Mouse (Mus musculus) cerebellum, adult 2 months (tissue): ENCODE results near the gene Mdp1. TPM values are rescaled to one million over a fixed set of nuclear protein-coding genes. Genes with fewer than 3 reads are reported as not detected.

Experiments
- DNase-seq, 2 experiments: peaks; one replicate each; pipeline ENCODE4 v3.0.0; 2021
- H3K27ac ChIP-seq: fragments of 200-500 bp; 2 replicates; pipeline ENCODE4 v1.5.1; 2012; ENCODE audit warnings: low read length, control low read depth, inconsistent platforms; ENCODE audit not compliant: insufficient read depth
- H3K27me3 ChIP-seq: fragments of 200-500 bp; 2 replicates; pipeline ENCODE4 v1.6.1; 2012; ENCODE audit warnings: inconsistent platforms, mild to moderate bottlenecking, low read length, moderate library complexity; ENCODE audit not compliant: control insufficient read depth, insufficient read depth
- H3K4me1 ChIP-seq: fragments of 200-500 bp; 2 replicates; pipeline ENCODE4 v1.6.1; 2011; ENCODE audit warnings: low read length; ENCODE audit not compliant: control insufficient read depth, insufficient read depth
- H3K4me3 ChIP-seq: fragments of 200-500 bp; replicated peaks from 2 replicates; pipeline ENCODE3; 2011; ENCODE audit warnings: mild to moderate bottlenecking, low read depth, low read length, control low read depth; ENCODE audit not compliant: insufficient read depth
- CTCF ChIP-seq: fragments of 200-500 bp; IDR thresholded peaks from 2 replicates; pipeline ENCODE4 v1.5.1; 2011; ENCODE audit warnings: low read depth, mild to moderate bottlenecking, control low read depth, low read length, moderate library complexity, borderline replicate concordance; ENCODE audit not compliant: insufficient read depth
- POLR2A ChIP-seq: fragments of 200-500 bp; IDR thresholded peaks from 2 replicates; pipeline ENCODE4 v1.6.1; 2011; ENCODE audit warnings: low read length, control low read depth, borderline replicate concordance; ENCODE audit not compliant: insufficient read depth
- WGBS: fragments of 180-500 bp; shearing (Covaris S2); methylation state at CpG from one replicate; pipeline ENCODE4 v1.1.7; 2018; 5-methylcytosine and 5-hydroxymethylcytosine counted together
- polyA plus RNA-seq: library from polyadenylated mRNA; depleted of rRNA; stranded (reverse); fragments of >200 nt; gene quantifications from 2 replicates; pipeline ENCODE4 v1.2.3, GENCODE M21; 2012

Gene Mdp1
- polyA plus RNA-seq, 1 experiment = 44.9 TPM

GRCm38 (mm10) chr14:55682118-55682493 lies 21.8 kb upstream of the Mdp1 start:
- Histone ChIP-seq H3K4me3 (peak overlapping the region; percentile 75), H3K4me1 (peaks cover 4% of the 10 kb centered on the region; the same call in 1 of the 2 replicates), H3K27ac (no peak overlapping the region), H3K27me3 (no peaks in the 10 kb centered on the region)
- WGBS = 3% methylated on average over 3 of the region's 3 CpGs
- TF ChIP-seq CTCF (no peak), POLR2A (no peak)
- no peak for DNase-seq

- Histone ChIP-seq H3K4me3 (peak within 1 kb of the TSS; percentile 75), H3K4me1 (peaks cover 4% of the 10 kb centered on the region; the same call in 1 of the 2 replicates), H3K27me3 (no peaks in the 10 kb centered on the region), H3K27ac (peak within 1 kb of the TSS; percentile 27; the same call in 1 of the 2 replicates)
- TF ChIP-seq CTCF (peak; percentile 74), POLR2A (peak; percentile 31; the same call in 1 of the 2 replicates)
- WGBS = under 1% methylated on average over 66 of the region's 66 CpGs
- DNase-seq = peak; percentile 96 to 97
Observed at GRCm38 (mm10) chr14:55681160-55682117, 21.1 kb upstream of the Mdp1 start, which contains the start of gene Tinf2. TSS of gene Tinf2 (minus strand) at chr14:55681820.

GRCm38 (mm10) chr14:55677615-55678014 lies 17.3 kb upstream of the Mdp1 start:
- Histone ChIP-seq H3K4me1 (peaks cover 4% of the 10 kb centered on the region; the same call in 1 of the 2 replicates), H3K4me3 (no peak overlapping the region), H3K27me3 (no peaks in the 10 kb centered on the region), H3K27ac (no peak overlapping the region)
- no peak for DNase-seq
- 77% methylated on average over 4 of the region's 4 CpGs for WGBS
- TF ChIP-seq CTCF = no peak
- TF ChIP-seq POLR2A = no peak

GRCm38 (mm10) chr14:55672741-55673060 lies 12.4 kb upstream of the Mdp1 start:
- H3K4me1 ChIP-seq = no peaks in the 10 kb centered on the region; the same call in 1 of the 2 replicates
- no peaks in the 10 kb centered on the region for H3K27me3 ChIP-seq
- H3K27ac ChIP-seq = no peak overlapping the region
- TF ChIP-seq POLR2A = no peak
- TF ChIP-seq CTCF = no peak
- DNase-seq = no peak
- WGBS = 62% methylated on average over 7 of the region's 7 CpGs
- no peak overlapping the region for H3K4me3 ChIP-seq

- WGBS = under 1% methylated on average over 38 of the region's 38 CpGs
- Histone ChIP-seq H3K4me1 (no peaks in the 10 kb centered on the region; the same call in 1 of the 2 replicates), H3K27me3 (no peaks in the 10 kb centered on the region), H3K4me3 (peak within 1 kb of the TSS; percentile 93), H3K27ac (peak within 1 kb of the TSS; percentile 89)
- peak; percentile 94 to 95 for DNase-seq
- no peak for TF ChIP-seq CTCF
- peak; percentile 77 for TF ChIP-seq POLR2A
Observed at GRCm38 (mm10) chr14:55671833-55672740, 11.8 kb upstream of the Mdp1 start, which contains the start of the genes Gmpr2 and Nedd8. TSS of gene Gmpr2 (plus strand) at chr14:55671941. TSS of gene Nedd8 (minus strand) at chr14:55672124.

GRCm38 (mm10) chr14:55671486-55671832 lies 11.2 kb upstream of the Mdp1 start:
- peak overlapping the region; percentile 89 for H3K27ac ChIP-seq
- no peak for DNase-seq
- H3K4me1 ChIP-seq = no peaks in the 10 kb centered on the region; the same call in 1 of the 2 replicates
- peak overlapping the region; percentile 93 for H3K4me3 ChIP-seq
- no peaks in the 10 kb centered on the region for H3K27me3 ChIP-seq
- WGBS = under 1% methylated on average over 12 of the region's 12 CpGs
- TF ChIP-seq POLR2A (no peak), CTCF (no peak)

GRCm38 (mm10) chr14:55660636-55661035 lies 328 bp upstream of the Mdp1 start:
- H3K4me1 ChIP-seq = no peaks in the 10 kb centered on the region; the same call in 1 of the 2 replicates
- H3K27ac ChIP-seq = no peak overlapping the region
- H3K4me3 ChIP-seq = peak overlapping the region; percentile 73
- H3K27me3 ChIP-seq = no peaks in the 10 kb centered on the region
- TF ChIP-seq CTCF (no peak), POLR2A (no peak)
- DNase-seq = no peak
- WGBS = 47% methylated on average over 2 of the region's 2 CpGs
